ENCODE assay signal across 9 mouse cellular contexts in genomic region chr7:145047771-145048480, GRCm38 (mm10).
DNase-seq lines count a peak whose midpoint lies in the region; ATAC-seq and TF ChIP-seq lines count a peak whose summit lies in the region.
"Had no signal": no experiment of that assay in that cellular context is flagged by ENCODE, and none has a peak within 500 bp of the region (broad histone marks: within the 10 kb centered on the region; RNA-seq: fewer than 3 reads in every experiment).

No protein-coding gene starts in this region.

- no peak overlapping the region for H3K9ac ChIP-seq in midbrain, embryonic 11.5 days (ENCODE audit: low read length)
- no peak overlapping the region for H3K9ac ChIP-seq in midbrain, embryonic 15.5 days
- no peak overlapping the region for H3K9ac ChIP-seq in heart, embryonic 12.5 days
- no peak overlapping the region for H3K9ac ChIP-seq in limb, embryonic 12.5 days (replicated peaks)
- H3K9ac ChIP-seq in forebrain, embryonic 16.5 days (replicated peaks; ENCODE audit: low read depth, low read length) = no peak overlapping the region

- no peaks in the 10 kb centered on the region for H3K9me3 ChIP-seq in midbrain, embryonic 11.5 days (ENCODE audit: control insufficient read depth, low read length)
- H3K9me3 ChIP-seq in midbrain, embryonic 15.5 days = no peaks in the 10 kb centered on the region
- H3K9me3 ChIP-seq in heart, embryonic 12.5 days (replicated peaks) = no peaks in the 10 kb centered on the region
- H3K9me3 ChIP-seq in limb, embryonic 12.5 days = no peaks in the 10 kb centered on the region
- no peaks in the 10 kb centered on the region for H3K9me3 ChIP-seq in forebrain, embryonic 16.5 days (ENCODE audit: control insufficient read depth, low read length)

- no peak overlapping the region for H3K27ac ChIP-seq in midbrain, embryonic 11.5 days (ENCODE audit: low read depth, low read length)
- H3K27ac ChIP-seq in midbrain, embryonic 15.5 days = no peak overlapping the region
- H3K27ac ChIP-seq in heart, embryonic 12.5 days (ENCODE audit: poor library complexity, severe bottlenecking) = 0 out of 2 replicates have a peak overlapping the region, but pooled peaks have one; percentile 46
- peak overlapping the region; percentile 57 for H3K27ac ChIP-seq in limb, embryonic 12.5 days
- H3K27ac ChIP-seq in layer of hippocampus, adult 2 months = no peak overlapping the region
- H3K27ac ChIP-seq in forebrain, embryonic 16.5 days (ENCODE audit: low read length) = no peak overlapping the region

- no peak for ATAC-seq in midbrain, embryonic 11.5 days (ENCODE audit: low FRiP score)
- ATAC-seq in midbrain, embryonic 15.5 days (replicated peaks) = no peak
- peak; percentile 56 for ATAC-seq in heart, embryonic 12.5 days (ENCODE audit: insufficient number of reproducible peaks, low FRiP score)
- no peak for ATAC-seq in limb, embryonic 12.5 days (ENCODE audit: insufficient number of reproducible peaks, insufficient read depth, low FRiP score, low TSS enrichment, low read depth)
- ATAC-seq in forebrain, embryonic 16.5 days = no peak

- no peaks in the 10 kb centered on the region for H3K36me3 ChIP-seq in midbrain, embryonic 11.5 days (ENCODE audit: control insufficient read depth, insufficient read depth, low read length)
- no peaks in the 10 kb centered on the region for H3K36me3 ChIP-seq in midbrain, embryonic 15.5 days (replicated peaks)
- no peaks in the 10 kb centered on the region for H3K36me3 ChIP-seq in heart, embryonic 12.5 days
- no peaks in the 10 kb centered on the region for H3K36me3 ChIP-seq in limb, embryonic 12.5 days
- no peaks in the 10 kb centered on the region for H3K36me3 ChIP-seq in forebrain, embryonic 16.5 days (ENCODE audit: control insufficient read depth, insufficient read depth)

- TF ChIP-seq CTCF in layer of hippocampus, adult 2 months (conservative IDR thresholded peaks at IDR 0.05) = no peak

- peak; percentile 14 for DNase-seq in midbrain, embryonic 11.5 days (ENCODE audit: low spot score, missing footprints)
- peak; percentile 53 to 72 for DNase-seq in thymus, postnatal 36 days
- DNase-seq in layer of hippocampus, adult 2 months (ENCODE audit: low spot score in 2 of 2) = no peak
- no peak for DNase-seq in ovary, adult 18-20 months (ENCODE audit: low spot score)
- DNase-seq: cerebellum, postnatal 14 days had no signal

- no peaks in the 10 kb centered on the region for H3K27me3 ChIP-seq in midbrain, embryonic 11.5 days (ENCODE audit: control insufficient read depth, insufficient read depth, low read length)
- H3K27me3 ChIP-seq in midbrain, embryonic 15.5 days (replicated peaks) = no peaks in the 10 kb centered on the region
- H3K27me3 ChIP-seq in heart, embryonic 12.5 days (replicated peaks) = no peaks in the 10 kb centered on the region
- 0 out of 2 replicates have a peak, but pooled peaks cover 3% of the 10 kb centered on the region for H3K27me3 ChIP-seq in limb, embryonic 12.5 days
- H3K27me3 ChIP-seq in forebrain, embryonic 16.5 days (replicated peaks; ENCODE audit: control insufficient read depth, insufficient read depth, low read length) = no peaks in the 10 kb centered on the region

- 80% methylated on average over 7 of the region's 7 CpGs for WGBS in midbrain, embryonic 11.5 days
- WGBS in midbrain, embryonic 15.5 days = 86% methylated on average over 7 of the region's 7 CpGs
- WGBS in heart, embryonic 12.5 days = 53% methylated on average over 7 of the region's 7 CpGs
- WGBS in limb, embryonic 12.5 days = 59% methylated on average over 7 of the region's 7 CpGs
- WGBS in forebrain, embryonic 16.5 days = 81% methylated on average over 7 of the region's 7 CpGs

- H3K4me1 ChIP-seq in midbrain, embryonic 11.5 days (ENCODE audit: control insufficient read depth, insufficient read depth, low read length) = no peaks in the 10 kb centered on the region
- no peaks in the 10 kb centered on the region for H3K4me1 ChIP-seq in midbrain, embryonic 15.5 days
- peaks cover 15% of the 10 kb centered on the region for H3K4me1 ChIP-seq in heart, embryonic 12.5 days (replicated peaks)
- peaks cover 13% of the 10 kb centered on the region for H3K4me1 ChIP-seq in limb, embryonic 12.5 days (replicated peaks)
- H3K4me1 ChIP-seq in forebrain, embryonic 16.5 days (replicated peaks; ENCODE audit: control insufficient read depth, insufficient read depth, low read length) = no peaks in the 10 kb centered on the region

- no peak overlapping the region for H3K4me3 ChIP-seq in midbrain, embryonic 11.5 days (ENCODE audit: low read depth, low read length)
- no peak overlapping the region for H3K4me3 ChIP-seq in midbrain, embryonic 15.5 days
- no peak overlapping the region for H3K4me3 ChIP-seq in heart, embryonic 12.5 days
- H3K4me3 ChIP-seq in limb, embryonic 12.5 days (replicated peaks) = no peak overlapping the region
- no peak overlapping the region for H3K4me3 ChIP-seq in layer of hippocampus, adult 2 months
- no peak overlapping the region for H3K4me3 ChIP-seq in forebrain, embryonic 16.5 days (replicated peaks; ENCODE audit: low read length)

- H3K4me2 ChIP-seq in midbrain, embryonic 11.5 days = no peak overlapping the region
- no peak overlapping the region for H3K4me2 ChIP-seq in midbrain, embryonic 15.5 days
- H3K4me2 ChIP-seq in heart, embryonic 12.5 days = no peak overlapping the region
- no peak overlapping the region for H3K4me2 ChIP-seq in limb, embryonic 12.5 days
- H3K4me2 ChIP-seq in forebrain, embryonic 16.5 days (ENCODE audit: low read length) = no peak overlapping the region

Comparison
In these comparisons a context has a peak if more than half of its experiments do, and no peak if none do; other contexts are left out.
1. DNase-seq: peak in midbrain, embryonic 11.5 days (single experiment) and thymus, postnatal 36 days (2 of 2); none in layer of hippocampus, adult 2 months (0 of 2) and ovary, adult 18-20 months (single experiment).
2. H3K27ac ChIP-seq: peak in heart, embryonic 12.5 days (single experiment) and limb, embryonic 12.5 days (single experiment); none in midbrain, embryonic 11.5 days (single experiment), midbrain, embryonic 15.5 days (single experiment), layer of hippocampus, adult 2 months (single experiment) and forebrain, embryonic 16.5 days (single experiment).